Mouse (Mus musculus) fat pad, adult 2 months (tissue): Measurements from ENCODE around the gene Bco1.

Experiments
- DNase-seq: peaks from one replicate; pipeline ENCODE4 v3.0.0-alpha.2; 2011; ENCODE audit warnings: low read depth, low spot score; ENCODE audit errors: extremely low read depth

The Bco1 gene

GRCm38 (mm10) chr8:117087036-117087435, 8.6 kb upstream of the Bco1 start:
- no peak for DNase-seq

GRCm38 (mm10) chr8:117089802-117090201, 5.9 kb upstream of the Bco1 start:
- DNase-seq, result no peak

- DNase-seq, result peak; percentile 11
Measured at GRCm38 (mm10) chr8:117094053-117094452, 1.6 kb upstream of the Bco1 start.

- DNase-seq, result no peak
Measured at GRCm38 (mm10) chr8:117097051-117097563, 1.5 kb downstream of the Bco1 start.

GRCm38 (mm10) chr8:117097564-117098191, 2.0 kb downstream of the Bco1 start:
- no peak for DNase-seq

- DNase-seq, result no peak
Measured at GRCm38 (mm10) chr8:117107533-117107932, 11.9 kb downstream of the Bco1 start.

GRCm38 (mm10) chr8:117109018-117109711, 13.5 kb downstream of the Bco1 start:
- DNase-seq, result no peak

- no peak for DNase-seq
Measured at GRCm38 (mm10) chr8:117109801-117110390, 14.2 kb downstream of the Bco1 start.

- DNase-seq, result no peak
Measured at GRCm38 (mm10) chr8:117111641-117112040, 16.0 kb downstream of the Bco1 start.

GRCm38 (mm10) chr8:117112261-117112660, 16.6 kb downstream of the Bco1 start:
- DNase-seq, result no peak

GRCm38 (mm10) chr8:117115094-117115493, 19.4 kb downstream of the Bco1 start:
- no peak for DNase-seq

- DNase-seq, result no peak
Measured at GRCm38 (mm10) chr8:117115676-117116446, 20.2 kb downstream of the Bco1 start.

GRCm38 (mm10) chr8:117116534-117116933, 20.9 kb downstream of the Bco1 start:
- DNase-seq, result no peak

GRCm38 (mm10) chr8:117118409-117118808, 22.8 kb downstream of the Bco1 start:
- DNase-seq, result no peak

- DNase-seq, result no peak
Measured at GRCm38 (mm10) chr8:117121277-117121676, 25.6 kb downstream of the Bco1 start.

- DNase-seq, result peak; percentile 56
Measured at GRCm38 (mm10) chr8:117123850-117124633, 28.4 kb downstream of the Bco1 start.

- no peak for DNase-seq
Measured at GRCm38 (mm10) chr8:117125854-117126253, 30.2 kb downstream of the Bco1 start.

GRCm38 (mm10) chr8:117126411-117126810, 30.8 kb downstream of the Bco1 start:
- DNase-seq, result no peak

- DNase-seq, result no peak
Measured at GRCm38 (mm10) chr8:117127063-117127462, 31.4 kb downstream of the Bco1 start.

- DNase-seq, result no peak
Measured at GRCm38 (mm10) chr8:117133702-117134101, 38.0 kb downstream of the Bco1 start.

- DNase-seq, result no peak
Measured at GRCm38 (mm10) chr8:117136351-117136750, 40.7 kb downstream of the Bco1 start.
